Mouse (Mus musculus) lung, embryonic 14.5 days (tissue): Measurements from ENCODE around the gene Ep300. TPM values are rescaled to one million over a fixed set of nuclear protein-coding genes. Genes with fewer than 3 reads are reported as not detected.
A peak's percentile ranks its signal among the peaks of the same experiment; 100 is the strongest.

Experiments
- ATAC-seq: fragments of 200-750 bp; cut with Nextera tagmentation; 2 replicates; pipeline ENCODE4 v1.8.0; 2017; ENCODE audit warnings: mild to moderate bottlenecking, moderate TSS enrichment, moderate library complexity; ENCODE audit not compliant: insufficient read depth
- DNase-seq: peaks from one replicate; pipeline ENCODE4 v3.0.0-alpha.2; 2015
- H3K27ac ChIP-seq: fragments of 300-500 bp; sonication (generic); 2 replicates; pipeline ENCODE4 v1.5.1; 2014; ENCODE audit warnings: low read depth, mild to moderate bottlenecking, moderate library complexity
- H3K27me3 ChIP-seq: fragments of 300-500 bp; sonication (generic); 2 replicates; pipeline ENCODE4 v1.6.1; 2014; ENCODE audit warnings: low read length, control low read depth; ENCODE audit not compliant: insufficient read depth
- H3K36me3 ChIP-seq: fragments of 300-500 bp; sonication (generic); 2 replicates; pipeline ENCODE4 v1.6.1; 2014; ENCODE audit warnings: control low read depth; ENCODE audit not compliant: insufficient read depth
- H3K4me1 ChIP-seq: fragments of 300-500 bp; sonication (generic); 2 replicates; pipeline ENCODE4 v1.6.1; 2014; ENCODE audit warnings: antibody characterized with exemption, control low read depth; ENCODE audit not compliant: insufficient read depth
- H3K4me2 ChIP-seq: fragments of 300-500 bp; sonication (generic); 2 replicates; pipeline ENCODE4 v1.6.1; 2014; ENCODE audit warnings: mild to moderate bottlenecking
- H3K4me3 ChIP-seq: fragments of 300-500 bp; sonication (generic); 2 replicates; pipeline ENCODE4 v1.5.1; 2014; ENCODE audit warnings: low read depth, low read length
- H3K9ac ChIP-seq: fragments of 300-500 bp; sonication (generic); 2 replicates; pipeline ENCODE4 v1.6.1; 2014
- H3K9me3 ChIP-seq: fragments of 300-500 bp; sonication (generic); 2 replicates; pipeline ENCODE4 v1.6.1; 2016; ENCODE audit warnings: low read depth, low read length, control low read depth
- CTCF ChIP-seq: IDR thresholded peaks from 2 replicates; pipeline ENCODE4 v1.5.1; 2016; ENCODE audit warnings: antibody characterized with exemption, low read depth
- WGBS: fragments of 180-500 bp; shearing (Covaris S2); extraction: QIAGEN DNeasy Blood & Tissue Kit; methylation state at CpG from one replicate; pipeline ENCODE4 v1.1.7; 2014; 5-methylcytosine and 5-hydroxymethylcytosine counted together
- polyA plus RNA-seq: library from polyadenylated mRNA; unstranded; fragments of >200 nt; fragmentation: Nextera tagmentation; extraction: Ambion mirVana; gene quantifications from 2 replicates; pipeline ENCODE4 v1.2.1, GENCODE M21; 2014

The Ep300 gene
- polyA plus RNA-seq, 1 experiment from 2014 or later, result 22.6 TPM

DNA sequence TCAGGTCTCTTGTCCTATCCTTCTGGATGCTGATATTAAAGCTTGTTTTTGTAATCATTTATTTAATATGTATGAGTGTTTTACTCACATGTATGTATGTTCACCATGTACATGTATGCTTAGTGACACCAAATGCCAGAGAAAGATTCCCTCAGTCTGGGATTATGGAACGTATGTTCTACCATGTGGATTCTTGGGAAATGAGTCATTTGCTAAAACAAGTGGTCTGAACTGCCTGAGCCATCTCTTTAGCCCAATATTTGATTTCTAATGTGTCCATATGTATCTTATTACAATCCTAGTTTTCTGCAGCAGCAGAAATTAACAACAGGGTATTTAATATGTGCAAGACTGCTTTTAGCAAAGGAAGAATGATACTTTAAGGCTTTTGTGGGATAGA lies 20.1 kb downstream of the Ep300 start:
- H3K36me3 ChIP-seq, result peaks cover 53% of the 10 kb centered on the region
- no peaks in the 10 kb centered on the region for H3K27me3 ChIP-seq
- no peak overlapping the region for H3K4me2 ChIP-seq
- H3K4me3 ChIP-seq, result no peak overlapping the region
- no peaks in the 10 kb centered on the region for H3K4me1 ChIP-seq
- no peak overlapping the region for H3K27ac ChIP-seq
- no peak for DNase-seq
- 67% methylated on average over 1 of the region's 1 CpGs for WGBS
- TF ChIP-seq CTCF, result no peak
- no peak overlapping the region for H3K9ac ChIP-seq
- no peaks in the 10 kb centered on the region for H3K9me3 ChIP-seq
- no peak for ATAC-seq

DNA sequence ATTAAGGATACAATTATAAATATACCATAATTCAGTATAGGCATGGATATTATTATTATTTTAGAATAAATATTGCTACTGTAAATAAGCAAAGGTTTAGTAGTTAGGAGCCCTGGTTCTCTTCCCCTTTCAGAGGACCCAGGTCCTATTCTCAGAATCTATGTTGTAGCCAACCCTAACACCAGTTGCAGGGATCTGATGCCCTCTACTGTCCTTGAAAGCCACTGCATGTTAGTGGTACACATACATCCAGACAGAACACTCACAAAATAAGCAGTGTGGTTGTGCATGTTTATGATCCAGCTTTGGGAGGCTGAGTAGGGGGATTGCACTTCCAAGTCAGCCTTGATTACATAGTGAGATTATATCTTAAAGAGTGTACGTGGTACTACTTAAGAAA lies 21.5 kb downstream of the Ep300 start:
- no peak overlapping the region for H3K4me2 ChIP-seq
- H3K27ac ChIP-seq, result no peak overlapping the region
- no peak for ATAC-seq
- peaks cover 60% of the 10 kb centered on the region for H3K36me3 ChIP-seq
- peak; percentile 69 for TF ChIP-seq CTCF
- WGBS, result 82% methylated on average over 1 of the region's 1 CpGs
- no peak overlapping the region for H3K4me3 ChIP-seq
- no peaks in the 10 kb centered on the region for H3K27me3 ChIP-seq
- no peaks in the 10 kb centered on the region for H3K9me3 ChIP-seq
- no peak overlapping the region for H3K9ac ChIP-seq
- DNase-seq, result peak; percentile 70
- H3K4me1 ChIP-seq, result no peaks in the 10 kb centered on the region

DNA sequence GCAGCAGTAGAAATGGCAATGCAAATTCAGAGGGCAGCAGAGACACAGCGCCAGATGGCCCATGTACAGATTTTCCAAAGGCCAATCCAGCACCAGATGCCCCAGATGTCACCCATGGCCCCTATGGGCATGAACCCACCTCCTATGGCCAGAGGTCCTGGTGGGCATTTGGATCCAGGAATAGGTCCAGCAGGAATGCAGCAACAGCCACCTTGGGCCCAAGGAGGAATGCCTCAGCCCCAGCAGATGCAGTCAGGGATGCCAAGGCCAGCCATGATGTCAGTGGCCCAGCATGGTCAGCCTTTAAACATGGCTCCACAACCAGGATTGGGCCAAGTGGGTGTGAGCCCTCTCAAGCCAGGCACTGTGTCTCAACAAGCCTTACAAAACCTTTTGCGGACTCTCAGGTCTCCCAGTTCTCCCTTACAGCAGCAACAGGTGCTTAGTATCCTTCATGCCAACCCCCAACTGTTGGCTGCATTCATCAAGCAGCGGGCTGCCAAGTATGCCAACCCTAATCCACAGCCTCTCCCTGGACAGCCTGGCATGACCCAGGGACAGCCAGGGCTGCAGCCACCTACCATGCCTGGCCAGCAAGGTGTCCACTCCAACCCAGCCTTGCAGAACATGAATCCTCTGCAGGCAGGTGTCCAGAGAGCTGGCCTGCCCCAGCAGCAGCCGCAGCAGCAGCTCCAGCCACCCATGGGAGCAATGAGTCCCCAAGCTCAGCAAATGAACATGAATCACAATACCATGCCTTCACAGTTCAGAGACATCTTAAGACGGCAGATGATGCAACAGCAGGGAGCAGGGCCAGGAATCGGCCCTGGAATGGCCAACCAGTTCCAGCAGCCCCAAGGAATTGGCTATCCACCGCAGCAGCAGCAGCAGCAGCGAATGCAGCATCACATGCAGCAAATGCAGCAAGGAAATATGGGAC lies 64.6 kb downstream of the Ep300 start:
- peaks cover 69% of the 10 kb centered on the region for H3K36me3 ChIP-seq
- H3K27me3 ChIP-seq, result no peaks in the 10 kb centered on the region
- H3K27ac ChIP-seq, result no peak overlapping the region
- H3K9ac ChIP-seq, result no peak overlapping the region
- no peak overlapping the region for H3K4me3 ChIP-seq
- ATAC-seq (no peak), DNase-seq (no peak)
- H3K4me1 ChIP-seq, result no peaks in the 10 kb centered on the region
- TF ChIP-seq CTCF, result no peak
- 95% methylated on average over 8 of the region's 8 CpGs for WGBS
- H3K4me2 ChIP-seq, result no peak overlapping the region
- no peaks in the 10 kb centered on the region for H3K9me3 ChIP-seq

DNA sequence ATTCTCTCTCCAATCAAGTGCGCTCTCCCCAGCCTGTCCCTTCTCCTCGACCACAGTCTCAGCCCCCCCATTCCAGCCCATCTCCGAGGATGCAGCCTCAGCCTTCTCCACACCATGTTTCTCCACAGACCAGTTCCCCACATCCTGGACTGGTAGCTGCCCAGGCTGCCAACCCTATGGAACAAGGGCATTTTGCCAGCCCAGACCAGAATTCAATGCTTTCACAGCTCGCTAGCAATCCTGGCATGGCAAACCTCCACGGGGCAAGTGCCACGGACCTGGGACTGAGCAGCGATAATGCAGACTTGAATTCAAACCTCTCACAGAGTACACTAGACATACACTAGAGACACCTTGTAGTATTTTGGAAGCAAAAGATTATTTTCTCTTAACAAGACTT lies 65.5 kb downstream of the Ep300 start:
- Histone ChIP-seq H3K4me1 (no peaks in the 10 kb centered on the region), H3K9ac (no peak overlapping the region), H3K27ac (no peak overlapping the region), H3K9me3 (no peaks in the 10 kb centered on the region), H3K27me3 (no peaks in the 10 kb centered on the region), H3K4me3 (no peak overlapping the region), H3K4me2 (no peak overlapping the region), H3K36me3 (peaks cover 60% of the 10 kb centered on the region)
- ATAC-seq (no peak), DNase-seq (no peak)
- 93% methylated on average over 7 of the region's 7 CpGs for WGBS
- TF ChIP-seq CTCF, result no peak

DNA sequence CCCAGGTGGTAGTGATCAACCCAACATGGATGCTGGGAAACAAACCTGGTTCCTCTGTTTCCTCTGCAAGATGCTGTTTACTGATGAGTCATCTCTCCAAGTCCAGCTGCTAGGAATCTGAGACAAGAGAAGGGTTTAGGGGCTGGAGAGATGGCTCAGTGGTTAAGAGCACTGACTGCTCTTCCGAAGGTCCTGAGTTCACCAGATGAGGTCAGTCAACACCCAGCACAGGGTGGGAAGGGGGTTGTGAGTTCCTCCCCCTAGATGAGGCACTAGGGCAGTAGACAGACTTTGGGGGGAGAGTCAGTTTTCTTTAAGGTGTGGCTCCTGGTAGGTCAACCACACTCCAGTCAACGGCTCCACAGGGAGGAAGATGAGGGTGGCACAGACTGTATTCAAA lies 76.5 kb downstream of the Ep300 start:
- Histone ChIP-seq H3K4me2 (no peak overlapping the region), H3K9ac (no peak overlapping the region), H3K9me3 (no peaks in the 10 kb centered on the region), H3K4me3 (no peak overlapping the region), H3K27ac (no peak overlapping the region), H3K4me1 (peaks cover 3% of the 10 kb centered on the region; the same call in 1 of the 2 replicates), H3K36me3 (no peaks in the 10 kb centered on the region), H3K27me3 (no peaks in the 10 kb centered on the region)
- DNase-seq, result no peak
- WGBS, result 91% methylated on average over 2 of the region's 2 CpGs
- ATAC-seq, result no peak
- no peak for TF ChIP-seq CTCF

DNA sequence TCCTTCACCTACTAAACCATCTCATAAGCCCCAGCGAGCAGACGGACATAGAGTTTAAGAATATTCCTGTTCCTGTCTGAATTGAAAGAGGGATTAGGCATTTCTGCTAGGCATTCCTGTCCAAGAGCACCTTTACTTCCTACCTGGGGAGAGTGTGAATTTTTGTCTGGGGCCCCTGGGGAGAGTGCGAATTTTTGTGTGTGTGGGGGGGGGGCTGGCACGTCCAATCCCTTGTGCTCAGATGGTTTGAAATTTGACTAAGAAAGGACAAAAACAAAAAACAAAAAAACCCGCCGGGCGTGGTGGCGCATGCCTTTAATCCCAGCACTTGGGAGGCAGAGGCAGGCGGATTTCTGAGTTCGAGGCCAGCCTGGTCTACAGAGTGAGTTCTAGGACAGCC lies 78.1 kb downstream of the Ep300 start:
- Histone ChIP-seq H3K27ac (no peak overlapping the region), H3K4me2 (peak overlapping the region; percentile 87), H3K9ac (no peak overlapping the region), H3K27me3 (no peaks in the 10 kb centered on the region), H3K9me3 (no peaks in the 10 kb centered on the region), H3K4me1 (peaks cover 3% of the 10 kb centered on the region; the same call in 1 of the 2 replicates), H3K36me3 (peaks cover 14% of the 10 kb centered on the region), H3K4me3 (peak overlapping the region; percentile 84)
- ATAC-seq (no peak), DNase-seq (no peak)
- no peak for TF ChIP-seq CTCF
- 53% methylated on average over 10 of the region's 10 CpGs for WGBS

DNA sequence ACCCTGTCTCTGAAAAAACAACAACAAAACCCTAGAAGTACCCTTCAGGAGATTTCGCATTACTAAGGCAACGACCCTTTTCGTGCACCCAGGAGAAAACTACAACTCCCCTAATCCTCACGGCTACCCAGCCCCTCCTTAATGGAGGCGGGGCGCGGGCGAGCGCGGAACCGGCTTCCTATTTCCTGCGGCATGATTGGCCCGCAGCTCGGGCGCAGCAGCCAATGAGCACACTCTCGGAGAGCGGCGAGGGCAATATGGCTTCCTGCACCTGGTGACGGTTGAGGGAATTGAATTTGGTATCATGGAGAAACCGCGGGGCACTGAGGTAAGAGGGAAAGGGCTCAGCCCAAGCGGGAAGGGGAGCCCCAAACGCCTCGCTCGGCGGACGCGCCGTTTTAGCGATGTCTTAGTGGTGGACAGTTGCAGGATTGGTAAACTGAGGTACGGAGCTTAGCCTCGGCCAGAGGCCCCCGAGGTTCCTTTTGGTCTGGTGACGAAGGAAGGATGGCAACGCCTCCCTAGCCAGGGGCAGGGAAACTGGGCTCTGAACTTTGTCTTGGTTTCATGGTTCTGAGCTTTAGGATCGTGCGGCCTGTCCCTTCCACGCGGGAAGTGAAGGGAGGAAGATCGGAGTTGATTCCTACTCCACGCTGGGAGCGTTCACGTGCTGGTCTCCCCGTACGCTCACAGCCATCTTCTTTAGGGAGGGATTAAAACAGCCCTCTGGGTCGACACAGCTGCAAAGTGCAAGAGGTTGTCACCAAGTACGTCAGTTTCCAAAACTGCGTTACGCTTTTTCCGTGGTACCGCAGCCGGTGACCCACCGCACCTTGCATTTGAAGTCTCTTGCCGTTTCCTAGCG lies 78.8 kb downstream of the Ep300 start, which contains the start of gene L3mbtl2:
Gene L3mbtl2 (plus strand): TSS at position 193 of the 865 bp plus-strand sequence.
- Histone ChIP-seq H3K27ac (no peak within 1 kb of the TSS), H3K27me3 (no peaks in the 10 kb centered on the region), H3K9ac (peak within 1 kb of the TSS; percentile 74), H3K9me3 (no peaks in the 10 kb centered on the region), H3K4me1 (peaks cover 3% of the 10 kb centered on the region; the same call in 1 of the 2 replicates), H3K4me2 (peak within 1 kb of the TSS; percentile 87), H3K4me3 (peak within 1 kb of the TSS; percentile 84), H3K36me3 (peaks cover 20% of the 10 kb centered on the region)
- DNase-seq (peak; percentile 97), ATAC-seq (peak; percentile 99)
- peak; percentile 42 for TF ChIP-seq CTCF
- WGBS, result under 1% methylated on average over 55 of the region's 55 CpGs
